Mouse (Mus musculus) gastrocnemius, postnatal 14 days (tissue): ENCODE results near the gene Ints7. TPM values are rescaled to one million over a fixed set of nuclear protein-coding genes. Genes with fewer than 3 reads are reported as not detected.

Experiments
- DNase-seq: peaks from one replicate; pipeline ENCODE4 v3.0.0; 2021; ENCODE audit warnings: mixed read lengths
- intact Hi-C: fragments of 180-260 bp; cut with DNase I; formaldehyde crosslinking; loops from one replicate; pipeline ENCODE4 v1.15.1; 2025; ENCODE audit warnings: low total_unique reads
- total RNA-seq, 2 experiments: library from RNA; stranded (reverse); gene quantifications; 2 replicates each; pipeline ENCODE4 v1.2.3; 2021

Ints7 gene
- total RNA-seq, 2 experiments from 2014 or later, result 10.1 TPM

- intact Hi-C loops, result no loop called here
- no peak for DNase-seq
These were observed 472 bp upstream of the Ints7 start for GRCm38 (mm10) chr1:191574871-191575457.

GRCm38 (mm10) chr1:191579524-191579923, 4.1 kb downstream of the Ints7 start:
- intact Hi-C loops, result no loop called here

GRCm38 (mm10) chr1:191581641-191582040, 6.2 kb downstream of the Ints7 start:
- DNase-seq, result no peak
- intact Hi-C loops, result loop anchor here (2.0 kb wide), 1 partner anchor 235 kb away; no protein-coding TSS in a partner anchor

More at GRCm38 (mm10) chr1:191579524-191579923, 4.1 kb downstream of the Ints7 start:
- DNase-seq, result no peak

- DNase-seq, result no peak
- intact Hi-C loops, result loop anchor here (2.0 kb wide), 1 partner anchor 233 kb away; no protein-coding TSS in a partner anchor
These were observed 8.4 kb downstream of the Ints7 start for GRCm38 (mm10) chr1:191583836-191584235.

- DNase-seq, result no peak
- intact Hi-C loops, result no loop called here
These were observed 9.0 kb downstream of the Ints7 start for GRCm38 (mm10) chr1:191584483-191584882.

- DNase-seq, result no peak
- intact Hi-C loops, result no loop called here
These were observed 10.3 kb downstream of the Ints7 start for GRCm38 (mm10) chr1:191585704-191586103.

- DNase-seq, result no peak
- intact Hi-C loops, result no loop called here
These were observed 11.6 kb downstream of the Ints7 start for GRCm38 (mm10) chr1:191587062-191587461.

GRCm38 (mm10) chr1:191588749-191589148, 13.3 kb downstream of the Ints7 start:
- intact Hi-C loops, result no loop called here
- no peak for DNase-seq

GRCm38 (mm10) chr1:191592016-191592720, 16.7 kb downstream of the Ints7 start:
- intact Hi-C loops, result no loop called here
- no peak for DNase-seq

- intact Hi-C loops, result no loop called here
- no peak for DNase-seq
These were observed 20.6 kb downstream of the Ints7 start for GRCm38 (mm10) chr1:191596076-191596475.

GRCm38 (mm10) chr1:191599210-191599609, 23.8 kb downstream of the Ints7 start:
- no peak for DNase-seq
- intact Hi-C loops, result no loop called here

GRCm38 (mm10) chr1:191604690-191605089, 29.3 kb downstream of the Ints7 start:
- intact Hi-C loops, result no loop called here
- DNase-seq, result no peak

GRCm38 (mm10) chr1:191609051-191609450, 33.6 kb downstream of the Ints7 start:
- intact Hi-C loops, result no loop called here
- no peak for DNase-seq

- intact Hi-C loops, result no loop called here
- DNase-seq, result no peak
These were observed 34.1 kb downstream of the Ints7 start for GRCm38 (mm10) chr1:191609578-191609977.

GRCm38 (mm10) chr1:191610357-191610756, 34.9 kb downstream of the Ints7 start:
- DNase-seq, result no peak
- intact Hi-C loops, result no loop called here

GRCm38 (mm10) chr1:191611686-191612085, 36.2 kb downstream of the Ints7 start:
- no peak for DNase-seq
- intact Hi-C loops, result no loop called here

- no peak for DNase-seq
- intact Hi-C loops, result no loop called here
These were observed 37.4 kb downstream of the Ints7 start for GRCm38 (mm10) chr1:191612877-191613276.

GRCm38 (mm10) chr1:191616245-191616644, 40.8 kb downstream of the Ints7 start:
- intact Hi-C loops, result no loop called here
- no peak for DNase-seq

- DNase-seq, result no peak
- intact Hi-C loops, result no loop called here
These were observed 42.2 kb downstream of the Ints7 start for GRCm38 (mm10) chr1:191617589-191617988.

GRCm38 (mm10) chr1:191618067-191618766, 42.8 kb downstream of the Ints7 start:
- intact Hi-C loops, result no loop called here
- no peak for DNase-seq

GRCm38 (mm10) chr1:191621096-191621495, 45.7 kb downstream of the Ints7 start:
- DNase-seq, result no peak
- intact Hi-C loops, result no loop called here
